Mouse (Mus musculus): ENCODE results near the gene Bag1.

DNA sequence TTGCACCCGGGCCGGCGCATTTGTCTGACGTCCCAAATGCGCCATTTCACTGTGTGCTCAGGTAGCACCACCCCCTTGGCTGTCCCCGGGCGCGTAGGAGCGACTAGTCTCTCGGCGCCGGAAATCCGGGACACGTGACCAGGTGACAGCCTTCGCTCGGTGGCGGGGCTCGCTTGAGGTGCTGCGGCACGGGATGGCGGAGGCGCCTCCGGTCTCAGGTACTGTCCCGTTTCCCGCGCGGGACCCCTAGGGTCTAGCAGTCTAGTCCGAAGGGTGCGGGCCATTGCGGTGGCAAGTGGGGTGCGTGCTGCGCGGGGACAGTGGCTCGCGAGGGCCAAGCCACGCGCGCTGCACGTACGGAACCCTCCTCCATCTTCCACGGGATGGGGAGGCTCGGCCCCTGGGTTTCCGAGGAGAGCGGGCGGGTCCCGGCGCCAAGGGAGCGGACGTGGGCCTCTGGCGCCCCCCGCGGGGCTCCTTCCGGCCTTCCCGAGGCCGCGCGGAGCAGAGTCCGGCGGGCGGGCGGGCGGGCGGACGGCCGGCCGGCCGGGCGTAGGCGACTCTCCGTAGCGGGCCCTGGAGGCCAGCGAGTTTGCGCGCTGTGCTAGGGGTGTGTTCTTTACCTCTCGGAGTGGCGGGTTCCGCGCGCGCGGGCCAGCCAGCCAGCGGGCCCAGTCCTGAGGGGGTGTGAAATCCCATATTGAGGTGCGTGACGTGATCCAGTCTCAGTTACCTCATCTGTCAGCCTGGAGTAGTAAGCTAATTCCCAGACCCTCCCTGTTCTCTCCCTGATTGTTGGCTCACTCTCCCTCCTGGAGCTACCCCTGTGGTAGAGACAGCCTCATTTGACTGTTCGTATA, 23.0 kb upstream of the Bag1 start, which contains the start of gene Nfx1:
- TF ChIP-seq TAL1 (IDR thresholded peaks at IDR 0.05; ENCODE audit: low read length), result no peak
- no peak for TF ChIP-seq GATA1 (IDR thresholded peaks at IDR 0.05; ENCODE audit: low read length)
